Mouse (Mus musculus): ENCODE measurements at regions not wholly inside any gene's neighbourhood (a gene's known extent, or its start where the extent isn't known, plus 50 kb on each side); places are given as distances from the start of the nearest gene placed in this dataset.

DNA sequence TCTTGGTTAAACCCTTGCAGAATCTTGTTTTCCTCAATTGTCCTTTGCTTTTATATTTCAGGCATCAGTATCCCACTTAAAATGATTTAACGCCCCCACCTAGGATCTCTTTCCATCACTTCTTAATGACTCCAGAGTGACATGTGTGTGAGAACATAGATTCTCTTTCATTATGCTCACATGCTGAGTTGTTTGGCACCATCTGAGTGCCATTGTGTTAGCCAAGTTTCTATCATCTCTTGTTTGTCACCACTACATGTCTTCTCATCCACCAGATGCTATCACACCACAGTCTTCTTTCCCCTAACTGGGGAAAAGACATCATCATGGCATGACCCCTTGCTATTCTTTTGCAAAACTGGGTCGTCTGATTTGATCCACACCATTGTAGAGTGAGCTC, 283.4 kb upstream of the Sema6d start:
- Histone ChIP-seq H3K4me1 (replicated peaks; ENCODE audit: control insufficient read depth, insufficient read depth, low read length) (no peaks in the 10 kb centered on the region), H3K27ac (no peak overlapping the region), H3K36me3 (replicated peaks; ENCODE audit: control insufficient read depth, insufficient read depth) (no peaks in the 10 kb centered on the region), H3K9me3 (ENCODE audit: control insufficient read depth, low read length) (no peaks in the 10 kb centered on the region), H3K9ac (no peak overlapping the region), H3K4me2 (replicated peaks) (no peak overlapping the region), H3K27me3 (ENCODE audit: control insufficient read depth, insufficient read depth, low read length) (no peaks in the 10 kb centered on the region), H3K4me3 (replicated peaks; ENCODE audit: low read length) (no peak overlapping the region)
- ATAC-seq (ENCODE audit: low FRiP score) (no peak), DNase-seq (ENCODE audit: low spot score) (no peak)
- WGBS: 68% methylated on average over 2 of the region's 2 CpGs

DNA sequence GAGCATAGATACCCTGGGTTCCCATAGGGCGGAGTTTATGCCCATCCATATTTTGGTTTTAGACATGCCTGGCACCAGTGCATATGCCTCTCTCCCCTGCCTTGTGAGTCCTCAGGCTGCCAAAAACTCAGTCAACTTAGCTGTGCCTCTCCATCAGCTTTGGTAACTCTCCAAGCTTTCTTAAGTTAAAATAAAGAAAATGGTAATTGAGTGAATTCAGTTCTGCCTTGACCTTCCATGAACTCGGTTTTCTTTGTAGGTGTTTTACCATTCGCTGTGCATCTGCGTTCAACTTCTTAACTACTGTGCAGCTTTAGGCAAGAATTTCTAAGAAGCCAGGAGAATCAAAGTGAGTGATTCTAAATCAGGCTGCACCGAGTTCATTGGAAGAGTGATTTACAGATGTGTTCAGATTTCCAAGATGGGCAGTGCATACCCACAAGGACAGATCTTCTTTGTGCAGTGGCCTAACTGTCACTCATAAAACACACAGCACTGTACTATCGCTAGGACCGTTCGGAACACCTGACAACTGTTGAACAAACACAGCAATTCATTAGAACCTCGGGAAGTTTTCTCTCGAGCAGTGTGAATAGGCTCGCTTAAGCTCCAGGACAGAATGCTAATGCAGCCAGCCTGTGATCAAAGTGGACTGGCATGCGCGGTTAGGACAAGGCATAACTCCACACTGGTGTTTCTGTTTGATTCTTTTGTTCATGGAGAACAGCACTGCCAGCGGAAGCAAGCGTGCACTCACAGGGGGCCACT, 276.4 kb upstream of the Sema6d start:
- Histone ChIP-seq H3K27ac (peak overlapping the region; percentile 62), H3K4me3 (replicated peaks; ENCODE audit: low read length) (no peak overlapping the region), H3K36me3 (replicated peaks; ENCODE audit: control insufficient read depth, insufficient read depth) (no peaks in the 10 kb centered on the region), H3K9ac (no peak overlapping the region), H3K9me3 (ENCODE audit: control insufficient read depth, low read length) (no peaks in the 10 kb centered on the region), H3K4me2 (replicated peaks) (peak overlapping the region; percentile 37), H3K27me3 (ENCODE audit: control insufficient read depth, insufficient read depth, low read length) (no peaks in the 10 kb centered on the region), H3K4me1 (replicated peaks; ENCODE audit: control insufficient read depth, insufficient read depth, low read length) (peaks cover 13% of the 10 kb centered on the region)
- peak; percentile 52 for DNase-seq (ENCODE audit: low spot score)
- peak; percentile 91 for ATAC-seq (ENCODE audit: low FRiP score)
- whole genome bisulfite sequencing: 23% methylated on average over 15 of the region's 15 CpGs

- H3K27ac ChIP-seq: peak overlapping the region; percentile 62
- H3K9ac ChIP-seq: no peak overlapping the region
- no peak for DNase-seq (ENCODE audit: low spot score)
Observed at GRCm38 (mm10) chr2:123813950-123814337, 275.8 kb upstream of the Sema6d start.

DNA sequence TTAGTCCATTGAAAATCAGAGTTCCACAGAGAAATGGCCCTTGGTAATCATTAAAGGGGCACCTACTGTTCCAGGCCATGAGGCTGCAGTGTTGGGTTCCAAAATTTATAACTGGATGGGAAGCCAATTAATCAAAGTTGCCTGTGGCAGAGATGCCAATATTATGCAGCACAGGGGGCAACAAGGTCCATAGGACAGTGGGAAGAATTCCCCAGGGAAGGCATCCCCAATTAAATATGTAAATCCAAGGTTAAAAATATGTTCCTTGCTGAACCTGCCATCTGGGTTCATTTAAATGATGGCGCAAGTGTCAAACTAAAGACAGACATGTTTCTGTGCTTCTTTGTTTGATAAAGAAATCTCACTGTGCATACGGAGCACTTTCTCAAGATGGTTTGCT, 273.1 kb upstream of the Sema6d start:
- ATAC-seq (ENCODE audit: low FRiP score): no peak
- Histone ChIP-seq H3K9ac (no peak overlapping the region), H3K27ac (no peak overlapping the region), H3K9me3 (ENCODE audit: control insufficient read depth, low read length) (no peaks in the 10 kb centered on the region), H3K4me2 (replicated peaks) (no peak overlapping the region), H3K4me1 (replicated peaks; ENCODE audit: control insufficient read depth, insufficient read depth, low read length) (peaks cover 13% of the 10 kb centered on the region), H3K36me3 (replicated peaks; ENCODE audit: control insufficient read depth, insufficient read depth) (no peaks in the 10 kb centered on the region), H3K4me3 (replicated peaks; ENCODE audit: low read length) (no peak overlapping the region), H3K27me3 (ENCODE audit: control insufficient read depth, insufficient read depth, low read length) (no peaks in the 10 kb centered on the region)
- WGBS: 46% methylated on average over 2 of the region's 2 CpGs
- DNase-seq (ENCODE audit: low spot score): no peak

More at GRCm38 (mm10) chr2:123813950-123814337, 275.8 kb upstream of the Sema6d start:
- H3K27me3 ChIP-seq (ENCODE audit: control insufficient read depth, insufficient read depth, low read length): no peaks in the 10 kb centered on the region
- H3K36me3 ChIP-seq (replicated peaks; ENCODE audit: control insufficient read depth, insufficient read depth): no peaks in the 10 kb centered on the region
- peak; percentile 61; the same call in 1 of the 2 replicates for ATAC-seq (ENCODE audit: low FRiP score)
- WGBS: 24% methylated on average over 3 of the region's 3 CpGs
- H3K4me1 ChIP-seq (replicated peaks; ENCODE audit: control insufficient read depth, insufficient read depth, low read length): peaks cover 13% of the 10 kb centered on the region
- H3K4me2 ChIP-seq (replicated peaks): peak overlapping the region; percentile 37
- no peaks in the 10 kb centered on the region for H3K9me3 ChIP-seq (ENCODE audit: control insufficient read depth, low read length)
- no peak overlapping the region for H3K4me3 ChIP-seq (replicated peaks; ENCODE audit: low read length)

GRCm38 (mm10) chr2:123833540-123834136, 256.1 kb upstream of the Sema6d start:
- Histone ChIP-seq H3K27me3 (ENCODE audit: control insufficient read depth, insufficient read depth, low read length) (no peaks in the 10 kb centered on the region), H3K27ac (no peak overlapping the region), H3K4me2 (replicated peaks) (no peak overlapping the region), H3K36me3 (replicated peaks; ENCODE audit: control insufficient read depth, insufficient read depth) (no peaks in the 10 kb centered on the region), H3K4me3 (replicated peaks; ENCODE audit: low read length) (no peak overlapping the region), H3K4me1 (replicated peaks; ENCODE audit: control insufficient read depth, insufficient read depth, low read length) (no peaks in the 10 kb centered on the region), H3K9me3 (ENCODE audit: control insufficient read depth, low read length) (no peaks in the 10 kb centered on the region), H3K9ac (no peak overlapping the region)
- 28% methylated on average over 1 of the region's 1 CpGs for WGBS
- ATAC-seq (ENCODE audit: low FRiP score) (no peak), DNase-seq (ENCODE audit: low spot score) (no peak)

Data from hindbrain, embryonic 14.5 days (tissue).